Mouse (Mus musculus): ENCODE measurements around the gene Pnmal2.

- TF ChIP-seq CTCF (IDR thresholded peaks at IDR 0.05; ENCODE audit: extremely low read depth, insufficient read depth, low read length), result peak; percentile 53
- no peak for TF ChIP-seq POLR2A (IDR thresholded peaks at IDR 0.05; ENCODE audit: extremely low read depth, insufficient read depth, low read length)
Observed at GRCm38 (mm10) chr7:16932704-16933577, 11.5 kb upstream of the Pnmal2 start.

Data from cortical plate, adult 2 months (tissue).